Mouse (Mus musculus) right cerebral cortex, postnatal 10 days (tissue): ENCODE measurements around the gene Ssbp3.

Source experiments
- DNase-seq, 2 experiments: peaks; one replicate each; pipeline ENCODE4 v3.0.0; 2021; ENCODE audit warnings: low spot score in 2 of 2

Gene Ssbp3

DNA sequence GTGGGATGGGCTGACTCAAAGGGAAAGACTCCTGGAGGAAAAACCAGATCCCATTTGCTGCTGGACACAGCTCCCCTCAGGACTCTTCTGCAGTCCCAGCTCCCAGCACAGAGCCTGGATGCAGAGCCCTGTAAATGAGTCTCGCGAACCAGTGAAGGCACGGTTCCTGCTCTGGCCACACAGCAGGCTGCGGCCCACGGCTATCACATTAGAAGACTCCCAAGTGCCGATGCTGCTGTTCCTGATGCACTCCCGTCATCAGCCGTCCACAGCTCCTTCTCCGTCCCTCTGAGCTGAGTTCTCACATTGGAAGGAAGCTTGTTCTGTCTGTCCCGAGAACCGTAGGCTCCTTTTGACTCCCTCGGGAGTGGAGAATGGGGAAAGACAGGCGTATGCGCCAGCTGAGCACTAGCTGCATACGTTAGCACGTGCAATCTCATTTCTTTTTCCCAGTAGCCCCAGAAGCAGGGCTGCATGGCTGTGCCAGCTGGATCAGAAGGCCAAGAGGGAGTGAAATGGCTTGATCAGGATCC is 186.4 kb downstream of the Ssbp3 start, which contains the start of gene Cdcp2:
TSS of gene Cdcp2 (plus strand) at position 51 of the 533 bp plus-strand sequence.
- DNase-seq = no peak

- no peak for DNase-seq
Observed at GRCm38 (mm10) chr4:107097871-107098270, 187.4 kb downstream of the Ssbp3 start.

DNA sequence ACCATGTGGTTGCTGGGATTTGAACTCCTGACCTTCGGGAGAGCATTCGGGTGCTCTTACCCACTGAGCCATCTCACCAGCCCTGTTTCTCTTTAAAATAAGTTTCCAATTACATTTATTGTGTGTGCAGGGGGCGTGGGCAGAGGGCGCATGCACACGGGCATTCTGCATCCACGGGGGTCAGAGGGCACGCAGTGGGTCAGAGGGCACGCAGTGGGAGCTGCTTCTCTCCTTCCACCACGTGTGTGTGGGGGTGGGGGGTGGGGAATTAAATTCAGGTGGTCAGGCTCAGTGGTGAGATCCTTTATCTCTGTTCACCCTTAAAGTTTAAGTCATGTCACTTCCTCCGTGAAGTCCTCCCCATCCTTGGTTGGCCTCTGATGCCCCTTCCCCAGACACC is 187.9 kb downstream of the Ssbp3 start:
- DNase-seq = no peak

DNA sequence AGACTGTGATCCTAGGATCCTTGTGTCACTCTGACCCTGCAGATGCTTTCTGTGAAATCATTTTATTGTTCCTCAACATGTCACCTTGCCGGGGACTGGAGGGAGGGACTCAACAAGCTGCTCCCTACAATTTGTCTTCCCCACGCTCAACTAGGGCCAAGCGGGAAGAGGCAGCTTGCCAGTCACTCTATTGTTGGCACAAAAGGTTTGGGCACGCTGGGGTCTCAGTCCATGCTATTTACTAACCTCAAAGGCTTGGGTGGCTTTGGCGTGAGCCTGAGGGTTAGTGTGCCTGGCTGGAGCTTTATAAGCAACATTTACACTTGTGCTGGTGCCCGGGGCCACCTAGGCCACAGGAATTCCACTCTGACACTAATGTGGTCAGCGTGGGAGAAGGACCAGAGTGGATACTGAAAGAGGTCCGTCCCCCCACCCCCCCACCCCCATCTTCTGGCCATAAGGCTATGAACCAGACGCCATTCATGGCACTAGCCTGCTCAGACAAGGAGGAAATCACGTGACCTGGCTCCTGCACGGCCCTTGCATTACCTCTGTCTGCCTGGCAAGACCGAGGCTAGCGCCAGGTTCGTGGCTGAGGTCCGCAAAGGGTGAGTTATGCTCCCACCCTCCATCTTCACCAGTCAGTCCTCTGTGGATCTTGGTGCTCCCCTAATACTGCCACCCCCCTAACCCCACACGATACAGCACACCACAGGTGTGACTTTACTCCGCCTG is 188.5 kb downstream of the Ssbp3 start:
- DNase-seq = no peak
